Mouse (Mus musculus): ENCODE measurements around the gene Chsy1.

DNA sequence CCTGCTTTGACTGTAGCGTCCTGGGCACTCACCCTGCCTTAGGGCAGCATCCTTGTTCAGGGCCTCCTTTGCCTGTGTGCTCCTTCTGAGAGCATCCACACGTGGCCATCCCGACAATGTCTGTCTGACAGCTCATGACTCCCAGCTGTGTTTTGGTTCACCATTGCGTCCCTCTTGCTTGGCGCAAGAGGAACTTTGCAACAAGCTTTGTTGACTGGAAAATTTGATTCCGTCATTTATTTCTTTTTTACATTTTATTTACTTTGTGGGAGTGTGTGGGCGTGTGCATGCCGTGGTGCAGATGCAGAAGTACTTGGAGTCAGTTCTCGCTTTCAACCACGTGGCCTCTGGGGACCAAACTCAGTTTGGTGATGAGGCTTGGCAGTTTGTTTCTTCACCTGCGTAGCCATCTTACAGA, 15.2 kb downstream of the Chsy1 start:
- no peak for TF ChIP-seq CEBPB (IDR thresholded peaks at IDR 0.05; ENCODE audit: insufficient read depth, poor library complexity, severe bottlenecking)
- TF ChIP-seq POLR2A (IDR thresholded peaks at IDR 0.05; ENCODE audit: insufficient read length, low read depth): no peak
- no peak for TF ChIP-seq MYOG (IDR thresholded peaks at IDR 0.05; ENCODE audit: control insufficient read depth in 1 of 3, insufficient read depth in 1 of 3, insufficient read length in 2 of 3, low read depth in 2 of 3)
- no peak for TF ChIP-seq USF1 (IDR thresholded peaks at IDR 0.05; ENCODE audit: low read depth)

All from myocyte (in vitro differentiated cells).